ENCODE assay signal across 9 mouse cellular contexts in genomic region chr1:28214243-28215038, GRCm38 (mm10).
DNase-seq lines count a peak whose midpoint lies in the region; ATAC-seq and TF ChIP-seq lines count a peak whose summit lies in the region.
"Had no signal": no experiment of that assay in that cellular context is flagged by ENCODE, and none has a peak within 500 bp of the region (broad histone marks: within the 10 kb centered on the region; RNA-seq: fewer than 3 reads in every experiment).

No protein-coding gene starts in this region.

- DNase-seq in cerebellum, adult 9-11 months = peak; percentile 96
- peak; percentile 73 for DNase-seq in midbrain, postnatal 0 days (ENCODE audit: low spot score)
- no peak for DNase-seq in natural killer cell, adult 2 months (ENCODE audit: low spot score in 2 of 2)
- DNase-seq in ovary, postnatal 14 days (ENCODE audit: low spot score) = no peak

- no peaks in the 10 kb centered on the region for H3K9me3 ChIP-seq in forebrain, embryonic 13.5 days (replicated peaks)
- H3K9me3 ChIP-seq in forebrain, embryonic 12.5 days = no peaks in the 10 kb centered on the region
- H3K9me3 ChIP-seq in intestine, embryonic 16.5 days (ENCODE audit: control insufficient read depth, low read length) = no peaks in the 10 kb centered on the region
- no peaks in the 10 kb centered on the region for H3K9me3 ChIP-seq in midbrain, postnatal 0 days (ENCODE audit: low read length)
- H3K9me3 ChIP-seq: limb, embryonic 12.5 days had no signal

- TF ChIP-seq CTCF in midbrain, postnatal 0 days (IDR thresholded peaks at IDR 0.05) = no peak

- no peak overlapping the region for H3K9ac ChIP-seq in forebrain, embryonic 13.5 days
- no peak overlapping the region for H3K9ac ChIP-seq in forebrain, embryonic 12.5 days
- H3K9ac ChIP-seq in intestine, embryonic 16.5 days (ENCODE audit: low read depth, low read length) = no peak overlapping the region
- H3K9ac ChIP-seq in midbrain, postnatal 0 days (replicated peaks; ENCODE audit: low read length, poor library complexity, severe bottlenecking) = no peak overlapping the region
- H3K9ac ChIP-seq: limb, embryonic 12.5 days had no signal

- H3K27ac ChIP-seq in forebrain, embryonic 13.5 days = 0 out of 2 replicates have a peak overlapping the region, but pooled peaks have one; percentile 44
- no peak overlapping the region for H3K27ac ChIP-seq in forebrain, embryonic 12.5 days
- peak overlapping the region; percentile 33; the same call in 1 of the 2 replicates for H3K27ac ChIP-seq in intestine, embryonic 16.5 days (ENCODE audit: low read length)
- no peak overlapping the region for H3K27ac ChIP-seq in midbrain, postnatal 0 days (ENCODE audit: low read depth, low read length)
- H3K27ac ChIP-seq: limb, embryonic 12.5 days had no signal

- 54% methylated on average over 2 of the region's 2 CpGs for WGBS in forebrain, embryonic 13.5 days
- 64% methylated on average over 2 of the region's 2 CpGs for WGBS in forebrain, embryonic 12.5 days
- 31% methylated on average over 2 of the region's 2 CpGs for WGBS in intestine, embryonic 16.5 days
- WGBS in midbrain, postnatal 0 days = 53% methylated on average over 2 of the region's 2 CpGs

- H3K27me3 ChIP-seq in forebrain, embryonic 13.5 days = no peaks in the 10 kb centered on the region
- H3K27me3 ChIP-seq in forebrain, embryonic 12.5 days = no peaks in the 10 kb centered on the region
- no peaks in the 10 kb centered on the region for H3K27me3 ChIP-seq in intestine, embryonic 16.5 days (replicated peaks; ENCODE audit: control insufficient read depth, insufficient read depth, low read length)
- no peaks in the 10 kb centered on the region for H3K27me3 ChIP-seq in midbrain, postnatal 0 days (ENCODE audit: insufficient read depth, low read length)
- H3K27me3 ChIP-seq: limb, embryonic 12.5 days had no signal

- no peaks in the 10 kb centered on the region for H3K4me1 ChIP-seq in forebrain, embryonic 13.5 days
- no peaks in the 10 kb centered on the region for H3K4me1 ChIP-seq in forebrain, embryonic 12.5 days
- H3K4me1 ChIP-seq in intestine, embryonic 16.5 days (ENCODE audit: control insufficient read depth, insufficient read depth, low read length) = no peaks in the 10 kb centered on the region
- no peaks in the 10 kb centered on the region for H3K4me1 ChIP-seq in midbrain, postnatal 0 days (ENCODE audit: insufficient read depth, low read length)
- H3K4me1 ChIP-seq: limb, embryonic 12.5 days had no signal

- no peak overlapping the region for H3K4me2 ChIP-seq in forebrain, embryonic 13.5 days
- H3K4me2 ChIP-seq in forebrain, embryonic 12.5 days = no peak overlapping the region
- no peak overlapping the region for H3K4me2 ChIP-seq in intestine, embryonic 16.5 days (ENCODE audit: low read depth, low read length)
- no peak overlapping the region for H3K4me2 ChIP-seq in midbrain, postnatal 0 days (ENCODE audit: low read depth, low read length, poor library complexity, severe bottlenecking)
- H3K4me2 ChIP-seq: limb, embryonic 12.5 days had no signal

- no peaks in the 10 kb centered on the region for H3K36me3 ChIP-seq in forebrain, embryonic 13.5 days (ENCODE audit: poor library complexity, severe bottlenecking)
- H3K36me3 ChIP-seq in forebrain, embryonic 12.5 days (replicated peaks) = no peaks in the 10 kb centered on the region
- no peaks in the 10 kb centered on the region for H3K36me3 ChIP-seq in intestine, embryonic 16.5 days (ENCODE audit: control insufficient read depth, insufficient read depth, low read length)
- H3K36me3 ChIP-seq in midbrain, postnatal 0 days (ENCODE audit: insufficient read depth, low read length) = no peaks in the 10 kb centered on the region
- H3K36me3 ChIP-seq: limb, embryonic 12.5 days had no signal

- no peak overlapping the region for H3K4me3 ChIP-seq in forebrain, embryonic 13.5 days
- H3K4me3 ChIP-seq in forebrain, embryonic 12.5 days (replicated peaks) = no peak overlapping the region
- no peak overlapping the region for H3K4me3 ChIP-seq in intestine, embryonic 16.5 days (ENCODE audit: low read length)
- H3K4me3 ChIP-seq in midbrain, postnatal 0 days (ENCODE audit: low read depth, low read length) = no peak overlapping the region
- H3K4me3 ChIP-seq: limb, embryonic 12.5 days had no signal

- peak; percentile 96 for ATAC-seq in forebrain, embryonic 13.5 days
- ATAC-seq in forebrain, embryonic 12.5 days (ENCODE audit: low FRiP score) = no peak
- ATAC-seq in intestine, embryonic 16.5 days = peak; percentile 91
- ATAC-seq in midbrain, postnatal 0 days (ENCODE audit: low FRiP score) = peak; percentile 68; the same call in 1 of the 2 replicates
- ATAC-seq in erythroid progenitor cell, adult 5-6 weeks (replicated peaks; ENCODE audit: low FRiP score, poor library complexity, severe bottlenecking) = no peak

Comparison
In these comparisons a context has a peak if more than half of its experiments do, and no peak if none do; other contexts are left out.
1. ATAC-seq: peak in forebrain, embryonic 13.5 days (single experiment), intestine, embryonic 16.5 days (single experiment) and midbrain, postnatal 0 days (single experiment); none in forebrain, embryonic 12.5 days (single experiment) and erythroid progenitor cell, adult 5-6 weeks (single experiment).
2. H3K27ac ChIP-seq: peak in forebrain, embryonic 13.5 days (single experiment) and intestine, embryonic 16.5 days (single experiment); none in forebrain, embryonic 12.5 days (single experiment) and midbrain, postnatal 0 days (single experiment).
3. DNase-seq: peak in cerebellum, adult 9-11 months (single experiment) and midbrain, postnatal 0 days (single experiment); none in natural killer cell, adult 2 months (0 of 2) and ovary, postnatal 14 days (single experiment).